Comparison of ENCODE assay signal across 36 mouse cellular contexts in genomic region chr10:80968106-80968505, GRCm38 (mm10). TPM values are rescaled to one million over a fixed set of nuclear protein-coding genes. Genes with fewer than 3 reads are reported as not detected.
"Had no signal": no experiment of that assay in that cellular context is flagged by ENCODE, and none has a peak within 500 bp of the region (broad histone marks: within the 10 kb centered on the region; RNA-seq: fewer than 3 reads in every experiment).

No protein-coding gene starts in this region.

- H3K4me3 ChIP-seq: limb, embryonic 10.5 days; limb, embryonic 12.5 days; limb, embryonic 13.5 days; limb, embryonic 15.5 days; liver, embryonic 12.5 days; liver, embryonic 13.5 days; liver, embryonic 15.5 days; lung, embryonic 15.5 days; midbrain, embryonic 10.5 days; midbrain, embryonic 12.5 days; midbrain, embryonic 13.5 days; midbrain, embryonic 15.5 days; myocyte; neural tube, embryonic 12.5 days had no signal

- H3K27me3 ChIP-seq: limb, embryonic 12.5 days; limb, embryonic 13.5 days; limb, embryonic 15.5 days; liver, embryonic 13.5 days; liver, embryonic 15.5 days; lung, embryonic 15.5 days; midbrain, embryonic 12.5 days; midbrain, embryonic 13.5 days; midbrain, embryonic 15.5 days; neural tube, embryonic 12.5 days had no signal

- H3K9me3 ChIP-seq: limb, embryonic 10.5 days; limb, embryonic 13.5 days; limb, embryonic 15.5 days; liver, embryonic 12.5 days; liver, embryonic 13.5 days; liver, embryonic 15.5 days; lung, embryonic 15.5 days; midbrain, embryonic 12.5 days; midbrain, embryonic 15.5 days had no signal

- H3K27ac ChIP-seq: limb, embryonic 10.5 days; limb, embryonic 12.5 days; limb, embryonic 13.5 days; limb, embryonic 15.5 days; liver, embryonic 12.5 days; liver, embryonic 13.5 days; liver, embryonic 14.5 days; midbrain, embryonic 10.5 days; midbrain, embryonic 12.5 days; midbrain, embryonic 13.5 days; midbrain, embryonic 15.5 days; neural tube, embryonic 12.5 days had no signal

- H3K4me2 ChIP-seq: limb, embryonic 13.5 days; limb, embryonic 15.5 days; liver, embryonic 11.5 days; liver, embryonic 12.5 days; liver, embryonic 13.5 days; liver, embryonic 15.5 days; lung, embryonic 14.5 days; lung, embryonic 15.5 days; midbrain, embryonic 11.5 days; midbrain, embryonic 12.5 days; midbrain, embryonic 13.5 days; midbrain, embryonic 15.5 days; neural tube, embryonic 12.5 days had no signal

- H3K9ac ChIP-seq: limb, embryonic 12.5 days; limb, embryonic 15.5 days; liver, embryonic 12.5 days; liver, embryonic 13.5 days; liver, embryonic 14.5 days; liver, embryonic 15.5 days; liver, postnatal 0 days; lung, embryonic 14.5 days; lung, embryonic 15.5 days; midbrain, embryonic 12.5 days; midbrain, embryonic 13.5 days; midbrain, embryonic 15.5 days; neural tube, embryonic 12.5 days had no signal

- DNase-seq: left cerebral cortex, postnatal 4 days; liver; liver, embryonic 13.5 days; liver, postnatal 0 days; lung, adult 18-20 months; lung, adult 2 months; lung, embryonic 14.5 days; lung, postnatal 10 days; lung, postnatal 14 days; lung, postnatal 36 days; lung, postnatal 4 days; midbrain, embryonic 14.5 days had no signal

- H3K36me3 ChIP-seq: limb, embryonic 10.5 days; limb, embryonic 12.5 days; limb, embryonic 13.5 days; limb, embryonic 15.5 days; liver, embryonic 12.5 days; liver, embryonic 13.5 days; liver, embryonic 15.5 days; lung, embryonic 15.5 days; midbrain, embryonic 10.5 days; midbrain, embryonic 12.5 days; midbrain, embryonic 13.5 days; midbrain, embryonic 15.5 days; neural tube, embryonic 12.5 days had no signal

RNA-seq across cellular contexts. Expression of gene Gng7, which starts 46.6 kb away (rescaled TPM):
- total RNA-seq: monocyte, adult 5-6 weeks had no signal

RNA-seq across cellular contexts. Expression of gene Diras1, which starts 57.4 kb away (rescaled TPM):
- total RNA-seq: liver, adult 2 months; megakaryocyte progenitor cell, adult 5-6 weeks; megakaryocyte, adult 5-6 weeks; megakaryocyte-erythroid progenitor cell, adult 5-6 weeks had no signal
- polyA plus RNA-seq: liver, adult 2 months; liver, embryonic 11.5 days; liver, embryonic 12.5 days; liver, embryonic 14.5 days; liver, embryonic 16.5 days; liver, postnatal 0 days; lung, adult 2 months; lung, postnatal 0 days; macrophage had no signal
